Mouse (Mus musculus) NIH3T3 (cell line): ENCODE results near the gene Adh6a.
"Not testable (repeated sequence)": the region's sequence is repeated elsewhere in the genome, so short reads cannot be mapped to it uniquely, and the experiment has no call there.

Experiments
- DNase-seq: peaks from one replicate; pipeline ENCODE4 v3.0.0-alpha.2; 2012; ENCODE audit warnings: low read depth

Adh6a gene

GRCm38 (mm10) chr3:138325466-138325865, 12.4 kb downstream of the Adh6a start:
- no peak for DNase-seq

- no peak for DNase-seq
These were observed 20.8 kb downstream of the Adh6a start for GRCm38 (mm10) chr3:138333910-138334309.

- no peak for DNase-seq
These were observed 21.2 kb downstream of the Adh6a start for GRCm38 (mm10) chr3:138334320-138334719.

- no peak for DNase-seq
These were observed 22.5 kb downstream of the Adh6a start for GRCm38 (mm10) chr3:138335566-138335965.

- DNase-seq: no peak
These were observed 23.1 kb downstream of the Adh6a start for GRCm38 (mm10) chr3:138336104-138336754.

- DNase-seq: no peak
These were observed 28.4 kb downstream of the Adh6a start, which contains the start of gene Adh6b for GRCm38 (mm10) chr3:138341471-138341870. Gene Adh6b (plus strand): TSS chr3:138341775.

GRCm38 (mm10) chr3:138347041-138347440, 34.0 kb downstream of the Adh6a start:
- no peak for DNase-seq

- DNase-seq: no peak
These were observed 39.1 kb downstream of the Adh6a start for GRCm38 (mm10) chr3:138352012-138352809.

GRCm38 (mm10) chr3:138358856-138359255, 45.8 kb downstream of the Adh6a start:
- no peak for DNase-seq

- DNase-seq: no peak
These were observed 47.6 kb downstream of the Adh6a start for GRCm38 (mm10) chr3:138360721-138361120.

- DNase-seq: no peak
These were observed 49.8 kb downstream of the Adh6a start for GRCm38 (mm10) chr3:138362920-138363319.

GRCm38 (mm10) chr3:138366181-138366580, 53.1 kb downstream of the Adh6a start:
- no peak for DNase-seq

GRCm38 (mm10) chr3:138369546-138369945, 56.5 kb downstream of the Adh6a start:
- DNase-seq: no peak

- not testable (repeated sequence) for DNase-seq
These were observed 57.2 kb downstream of the Adh6a start for GRCm38 (mm10) chr3:138370289-138370688.

GRCm38 (mm10) chr3:138373920-138374319, 60.8 kb downstream of the Adh6a start:
- no peak for DNase-seq

GRCm38 (mm10) chr3:138375148-138375547, 62.1 kb downstream of the Adh6a start:
- DNase-seq: no peak
